Mouse (Mus musculus): ENCODE data around the gene Tgoln1. TPM values are rescaled to one million over a fixed set of nuclear protein-coding genes. Genes with fewer than 3 reads are reported as not detected.

Tgoln1 gene
- polyA plus RNA-seq, 1 experiment, result 33.6 TPM

DNA sequence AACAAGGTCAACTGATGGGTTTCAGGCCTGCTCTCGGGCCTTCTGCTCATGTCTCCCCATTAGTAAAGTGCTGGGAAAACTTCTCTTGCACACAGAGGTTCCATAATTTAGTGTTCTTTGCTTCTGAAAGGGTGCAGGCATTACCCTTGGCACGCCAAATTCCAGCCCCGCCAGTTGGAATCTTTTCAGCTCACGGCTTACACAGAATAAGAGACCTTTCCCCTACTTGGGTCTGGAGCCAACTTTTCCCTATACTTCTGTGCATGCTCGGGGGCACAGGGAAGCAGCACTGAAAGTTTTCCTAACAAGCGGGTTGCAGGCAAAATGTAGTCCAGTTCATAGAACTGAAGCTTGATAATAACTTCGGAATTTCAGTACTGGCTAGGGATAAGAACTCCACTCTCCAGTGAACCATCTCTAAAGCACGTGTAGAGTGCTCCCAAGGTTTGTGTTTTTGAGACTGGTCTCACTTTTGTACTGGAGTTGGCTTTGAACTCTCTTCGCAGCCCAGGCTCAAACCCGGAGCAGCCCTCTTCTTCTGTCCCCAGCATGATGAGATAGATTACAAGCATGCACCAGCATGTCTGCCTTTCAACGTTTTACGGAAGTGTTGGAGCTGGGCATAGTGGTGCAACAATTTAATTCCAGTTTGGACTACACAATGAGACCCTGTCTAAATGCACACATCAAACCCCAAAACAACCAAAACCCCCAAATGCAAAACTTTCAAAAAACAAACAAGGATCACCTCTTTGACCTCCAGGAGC lies 17.8 kb downstream of the Tgoln1 start:
- DNase-seq (ENCODE audit: low read depth, low spot score), result no peak
- 16% methylated on average over 12 of the region's 12 CpGs for WGBS

DNA sequence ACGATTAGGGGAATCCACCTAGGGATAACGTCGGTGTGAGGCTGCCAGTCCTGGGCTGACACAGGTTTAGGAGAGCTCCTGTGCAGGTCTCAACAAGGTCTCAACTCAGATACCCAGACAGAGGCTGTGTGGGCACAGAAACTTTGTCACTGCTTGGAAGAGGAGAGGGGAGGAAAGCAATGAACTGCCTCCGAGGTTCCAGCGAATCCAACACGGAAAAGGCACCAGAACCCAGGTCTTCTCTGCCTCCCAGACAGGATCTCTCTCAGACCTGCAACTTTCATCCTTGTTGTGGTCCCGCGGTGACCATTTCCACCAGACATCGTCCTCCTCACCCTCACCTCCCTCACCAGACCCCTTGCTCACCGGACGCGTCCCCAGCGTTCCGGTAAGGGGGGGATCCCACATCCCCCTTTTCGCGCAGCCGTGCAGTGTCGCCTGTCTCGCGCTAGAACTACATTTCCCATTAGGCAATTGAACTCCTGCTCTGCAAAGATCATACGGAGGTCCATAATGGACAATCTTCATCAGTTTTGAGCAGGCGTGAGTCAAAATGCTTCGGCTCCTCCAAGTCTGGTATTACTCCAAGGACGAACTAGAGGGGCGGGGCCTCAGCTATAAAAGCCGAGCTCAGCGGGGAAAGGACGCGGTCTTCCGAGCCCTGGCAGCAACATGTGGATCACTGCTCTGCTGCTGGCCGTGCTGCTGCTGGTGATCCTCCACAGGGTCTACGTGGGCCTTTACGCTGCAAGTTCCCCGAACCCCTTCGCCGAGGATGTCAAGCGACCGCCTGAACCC lies 18.6 kb downstream of the Tgoln1 start, which contains the start of the genes Elmod3 and Retsat:
Elmod3 (minus strand) TSS at position 458 of the 798 bp plus-strand sequence.
Retsat (plus strand) TSS at position 520 of the 798 bp plus-strand sequence.
- peak; percentile 98 for DNase-seq (ENCODE audit: low read depth, low spot score)
- under 1% methylated on average over 38 of the region's 38 CpGs for WGBS

DNA sequence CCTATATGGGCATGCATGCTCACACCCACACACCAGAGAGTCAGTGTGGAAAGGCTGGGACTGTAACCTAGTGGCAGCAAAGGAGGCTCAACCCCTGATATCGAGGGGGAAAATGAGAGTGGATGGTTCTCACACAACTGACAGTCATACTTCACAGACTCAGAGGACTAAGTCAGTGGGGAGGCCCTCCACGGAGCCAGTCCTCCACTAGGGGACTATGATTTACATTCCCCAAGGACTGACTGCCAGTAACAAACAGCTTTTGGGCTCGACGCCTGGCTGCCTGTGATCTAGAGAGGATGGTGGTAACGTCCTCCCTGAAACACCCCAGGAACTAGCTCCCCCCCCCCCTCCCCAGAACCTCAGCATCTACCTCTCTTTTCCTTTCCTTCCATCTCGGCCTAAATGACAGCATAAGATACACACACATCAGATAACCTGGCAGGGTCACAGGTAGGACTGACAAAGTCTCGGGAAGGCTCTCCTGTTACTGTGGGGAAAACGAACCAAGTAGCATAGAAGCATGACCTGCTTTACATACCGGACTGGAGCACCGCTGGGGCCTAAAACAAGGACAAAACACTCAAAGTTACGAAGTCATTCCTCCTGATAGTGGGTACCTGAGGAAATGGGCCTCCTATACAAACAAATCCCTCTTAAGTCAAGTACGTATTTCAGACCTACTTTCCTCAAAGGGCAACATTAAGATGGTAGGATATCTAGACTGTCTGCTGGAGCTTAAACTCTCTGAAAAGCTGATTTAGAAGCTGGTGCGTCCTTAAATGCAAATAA lies 19.5 kb downstream of the Tgoln1 start:
- 20% methylated on average over 13 of the region's 13 CpGs for WGBS

DNA sequence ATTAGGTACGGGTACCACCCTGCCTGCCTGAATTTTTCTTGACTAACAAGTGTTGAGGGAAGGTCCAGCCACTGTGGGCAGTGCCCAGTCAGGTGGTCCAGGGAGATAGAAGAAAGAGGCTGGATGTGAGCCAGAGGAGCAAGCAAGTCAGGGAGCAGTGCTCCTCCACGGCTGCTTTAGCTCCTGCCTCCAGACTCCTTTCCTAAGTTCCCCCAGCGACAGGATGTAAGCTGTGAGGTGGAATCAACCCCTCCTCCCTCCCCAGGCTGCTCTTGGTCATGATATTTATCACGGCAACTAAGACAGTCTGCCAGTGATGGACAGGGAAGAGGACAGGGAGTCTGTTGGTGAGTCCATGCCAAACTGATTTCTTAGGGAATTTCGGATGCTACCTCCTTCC lies 22.9 kb downstream of the Tgoln1 start:
- DNase-seq (ENCODE audit: low read depth, low spot score), result no peak
- 69% methylated on average over 5 of the region's 5 CpGs for WGBS

More for the DNA sequence above, 19.5 kb downstream of the Tgoln1 start:
- no peak for DNase-seq (ENCODE audit: low read depth, low spot score)

DNA sequence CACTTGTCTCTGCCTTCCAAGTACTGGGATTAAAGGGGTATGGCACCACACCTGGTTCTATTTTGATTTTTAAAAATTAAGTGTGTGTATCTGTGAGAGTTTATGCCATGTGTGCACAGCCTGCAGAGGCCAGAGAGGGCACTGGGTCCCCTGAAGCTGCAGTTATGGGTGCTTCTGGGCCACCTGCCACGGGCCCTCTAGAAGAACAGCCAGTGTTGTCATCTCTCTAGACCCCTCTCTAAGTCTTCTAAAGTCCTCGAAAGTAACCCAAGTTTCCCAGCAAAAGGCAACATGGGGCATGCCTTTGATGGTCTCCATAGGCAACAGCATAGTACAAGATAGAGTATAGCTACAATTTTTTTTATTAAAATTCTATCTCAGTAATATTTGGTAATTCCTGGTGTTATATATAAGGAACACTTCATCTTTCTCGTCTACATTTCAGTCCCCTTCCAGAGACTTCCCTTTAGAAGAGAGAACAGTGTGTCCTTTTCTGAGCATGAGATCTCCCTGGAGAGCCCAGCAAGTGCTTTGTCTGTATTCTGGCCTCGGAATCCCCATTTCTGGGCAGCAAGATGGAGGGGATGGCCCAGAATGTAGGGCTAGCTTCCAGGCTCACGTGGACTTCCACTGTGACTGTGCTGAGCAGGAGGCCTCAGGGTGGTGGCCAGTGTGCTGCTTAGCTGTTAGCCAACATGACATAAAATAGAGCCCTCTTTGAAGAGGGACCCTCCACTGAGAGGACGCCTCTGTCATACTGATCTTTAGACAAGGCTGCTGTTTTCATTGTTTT lies 23.6 kb downstream of the Tgoln1 start:
- no peak for DNase-seq (ENCODE audit: low read depth, low spot score)
- 83% methylated on average over 6 of the region's 6 CpGs for WGBS

DNA sequence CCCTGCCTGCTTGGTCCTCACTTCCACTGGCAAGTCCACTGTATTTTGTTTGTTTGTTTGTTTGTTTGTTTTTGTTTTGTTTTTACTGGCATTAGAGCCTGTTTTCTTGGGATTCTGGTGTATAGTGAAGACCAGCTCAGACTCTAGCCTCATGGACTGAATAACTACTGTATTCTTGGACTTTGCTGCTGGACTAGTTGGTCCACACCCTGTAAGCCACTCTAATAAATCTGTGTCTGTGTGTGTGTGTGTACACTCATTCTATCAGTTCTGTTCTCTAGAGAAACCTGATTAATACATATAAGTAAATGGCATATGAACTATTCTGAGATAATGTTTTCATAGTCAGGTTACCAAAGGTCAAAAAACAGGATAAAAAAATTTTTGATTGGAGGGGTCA lies 26.7 kb downstream of the Tgoln1 start:
- DNase-seq (ENCODE audit: low read depth, low spot score), result no peak

DNA sequence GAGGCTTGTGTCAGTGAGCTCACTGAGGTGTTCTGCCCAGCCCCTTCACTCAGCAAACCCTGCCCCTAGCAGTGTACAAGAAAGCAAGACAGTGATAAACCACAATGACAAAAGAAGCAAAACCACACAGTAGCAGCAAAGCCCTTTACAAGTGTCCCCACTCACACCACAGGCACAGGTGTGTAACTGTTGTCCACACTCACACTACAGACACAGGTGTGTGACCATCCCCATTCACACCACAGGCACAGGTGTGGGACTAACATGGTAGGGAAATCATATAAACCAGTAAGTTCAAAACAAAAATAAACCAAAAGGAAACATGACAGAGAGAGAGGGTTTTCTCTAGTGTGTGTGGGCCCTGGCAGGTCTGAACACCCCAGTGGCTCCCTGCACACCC lies 28.5 kb downstream of the Tgoln1 start:
- DNase-seq (ENCODE audit: low read depth, low spot score), result no peak

DNA sequence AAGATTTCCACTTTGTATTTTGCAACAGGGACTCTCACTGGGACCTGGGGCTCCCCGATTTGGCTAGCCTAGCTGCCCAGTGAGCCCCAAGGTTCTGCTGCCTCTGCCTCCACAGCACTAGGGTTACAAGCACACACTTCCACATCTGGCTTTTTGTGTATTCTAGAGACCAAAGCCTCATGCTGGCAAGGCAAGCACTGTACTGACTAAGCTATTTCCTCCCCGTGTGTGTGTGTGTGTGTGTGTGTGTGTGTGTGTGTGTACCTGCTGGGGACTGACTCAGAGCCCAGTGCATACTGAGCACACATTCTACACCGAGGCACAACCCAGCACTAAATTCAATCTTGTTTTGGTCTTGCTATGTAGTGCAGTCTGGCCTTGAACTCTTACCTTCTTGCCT lies 30.1 kb downstream of the Tgoln1 start:
- WGBS, result 68% methylated on average over 3 of the region's 3 CpGs
- DNase-seq (ENCODE audit: low read depth, low spot score), result no peak

DNA sequence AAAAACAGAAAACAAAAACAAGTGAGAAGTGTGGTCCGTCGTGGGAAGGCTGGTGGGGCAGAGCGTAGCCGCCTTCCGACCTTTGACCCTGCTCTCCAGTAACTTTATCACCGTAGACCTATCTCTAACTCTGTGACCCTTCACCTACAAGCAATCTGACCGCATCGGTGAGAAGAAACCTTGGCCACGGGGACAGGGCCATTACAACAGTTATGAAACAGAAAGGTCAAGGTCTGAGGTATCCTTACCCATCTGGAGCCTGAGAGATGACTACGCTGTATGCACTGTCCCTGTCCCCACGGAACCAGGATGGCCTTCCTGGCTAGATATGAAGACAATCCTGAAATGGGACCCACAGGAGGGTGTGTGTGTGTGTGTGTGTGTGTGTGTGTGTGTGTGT lies 32.6 kb downstream of the Tgoln1 start:
- 41% methylated on average over 11 of the region's 11 CpGs for WGBS

DNA sequence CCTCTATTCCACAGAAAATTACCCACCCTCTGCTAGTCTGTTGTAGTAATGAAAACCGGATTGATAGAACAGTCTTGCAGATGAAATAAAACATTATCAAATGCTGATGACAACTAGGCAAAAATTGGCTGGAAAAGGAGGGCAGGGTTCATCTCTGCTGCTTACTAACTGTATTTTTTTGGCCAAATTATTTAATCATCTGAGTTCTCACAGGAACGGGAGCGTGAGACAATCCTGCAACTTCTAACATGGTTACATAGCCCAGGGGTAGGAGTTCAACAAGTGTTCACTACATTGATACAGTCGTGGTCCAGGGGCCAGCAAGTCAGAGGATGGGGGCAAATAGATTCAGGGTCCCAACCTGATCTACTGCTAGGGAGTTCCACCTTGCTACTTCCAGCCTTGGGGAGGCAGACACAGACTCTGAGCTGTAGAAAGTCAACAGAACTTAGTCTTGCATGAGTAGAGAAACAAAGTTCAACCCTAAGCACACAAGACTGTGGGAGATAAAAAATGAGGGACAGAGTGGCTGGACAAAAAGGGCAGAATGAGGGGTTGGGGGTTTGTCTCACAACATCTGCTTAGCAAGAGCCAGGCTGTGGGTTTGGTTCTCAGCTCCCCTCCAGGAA lies 33.5 kb downstream of the Tgoln1 start:
- 90% methylated on average over 4 of the region's 4 CpGs for WGBS
- no peak for DNase-seq (ENCODE audit: low read depth, low spot score)

More for the DNA sequence above, 32.6 kb downstream of the Tgoln1 start:
- peak; percentile 75 for DNase-seq (ENCODE audit: low read depth, low spot score)

DNA sequence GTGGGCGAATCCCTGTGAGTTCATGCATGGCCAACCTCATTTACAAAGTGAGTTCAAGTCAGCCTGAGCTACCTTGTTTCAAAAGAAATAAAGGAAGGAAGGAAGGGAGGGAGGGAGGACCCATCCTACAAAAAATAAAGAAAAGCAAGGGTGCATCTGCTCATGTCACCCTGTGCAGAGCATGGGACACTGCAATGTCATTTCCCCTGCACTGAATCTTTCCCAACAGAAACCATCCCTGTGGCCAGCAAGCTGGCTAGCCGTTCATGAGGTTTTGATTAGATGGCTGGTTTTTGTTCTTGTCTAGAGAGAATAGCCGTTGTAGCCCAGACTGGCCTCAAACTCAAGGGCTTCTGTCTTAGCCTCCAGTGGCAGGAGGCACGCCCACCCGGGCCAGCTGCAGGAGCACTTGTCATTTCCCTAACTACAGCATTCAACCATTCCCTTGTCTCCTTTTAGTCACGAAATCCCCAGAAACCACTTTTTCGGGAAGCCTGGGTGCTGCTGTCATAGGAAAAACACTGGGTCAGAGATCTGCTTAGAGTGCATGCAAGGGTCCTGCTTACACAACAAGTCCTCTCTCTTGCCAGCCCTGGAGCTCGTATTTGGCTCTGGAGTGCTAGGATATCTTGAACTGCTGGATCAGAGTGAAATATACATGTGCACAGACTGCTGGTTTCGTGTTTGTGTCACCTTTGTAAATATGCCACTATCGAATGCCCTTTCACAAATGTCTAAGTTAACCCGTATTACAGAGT lies 35.0 kb downstream of the Tgoln1 start:
- no peak for DNase-seq (ENCODE audit: low read depth, low spot score)
- 77% methylated on average over 11 of the region's 11 CpGs for WGBS

DNA sequence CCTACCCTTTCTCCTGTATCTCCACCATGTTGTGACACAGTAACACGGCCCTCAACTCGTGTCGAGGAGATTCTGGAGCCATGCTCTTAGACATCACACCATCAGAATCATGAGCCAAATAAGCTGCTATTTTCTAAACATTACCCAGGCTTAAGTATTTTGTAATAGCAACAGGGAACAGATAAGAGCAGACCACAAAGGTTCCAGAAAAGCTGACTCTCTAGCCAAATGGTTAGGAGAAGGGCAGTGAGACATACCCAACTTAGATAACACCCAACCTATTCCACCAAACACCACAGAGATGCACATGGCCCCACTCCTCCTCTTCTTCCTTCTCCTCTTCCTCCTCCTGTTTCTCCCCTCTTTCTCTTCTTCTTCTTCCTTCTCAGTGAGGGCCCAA lies 40.8 kb downstream of the Tgoln1 start:
- WGBS, result 93% methylated on average over 3 of the region's 3 CpGs
- DNase-seq (ENCODE audit: low read depth, low spot score), result no peak

DNA sequence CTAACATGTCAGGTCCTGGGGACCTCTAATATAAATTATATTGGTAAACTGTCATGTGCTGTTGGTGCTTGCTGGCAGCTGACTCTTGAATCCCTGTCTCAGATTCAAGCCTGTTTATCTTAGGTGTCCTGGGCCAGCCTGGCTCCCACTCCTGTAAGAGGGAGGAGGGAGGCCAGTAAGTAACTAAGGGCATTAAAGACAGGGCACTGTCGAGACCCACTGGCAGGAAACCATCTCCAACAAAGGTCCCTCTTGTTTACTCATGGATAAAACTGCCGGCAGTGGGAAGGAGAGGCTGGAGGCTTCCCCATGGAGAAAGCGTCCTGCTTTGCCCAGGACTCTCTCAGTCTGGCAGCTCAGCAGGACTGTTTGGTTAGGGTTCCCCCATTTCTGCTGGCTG lies 45.0 kb downstream of the Tgoln1 start:
- no peak for DNase-seq (ENCODE audit: low read depth, low spot score)
- 49% methylated on average over 3 of the region's 3 CpGs for WGBS

DNA sequence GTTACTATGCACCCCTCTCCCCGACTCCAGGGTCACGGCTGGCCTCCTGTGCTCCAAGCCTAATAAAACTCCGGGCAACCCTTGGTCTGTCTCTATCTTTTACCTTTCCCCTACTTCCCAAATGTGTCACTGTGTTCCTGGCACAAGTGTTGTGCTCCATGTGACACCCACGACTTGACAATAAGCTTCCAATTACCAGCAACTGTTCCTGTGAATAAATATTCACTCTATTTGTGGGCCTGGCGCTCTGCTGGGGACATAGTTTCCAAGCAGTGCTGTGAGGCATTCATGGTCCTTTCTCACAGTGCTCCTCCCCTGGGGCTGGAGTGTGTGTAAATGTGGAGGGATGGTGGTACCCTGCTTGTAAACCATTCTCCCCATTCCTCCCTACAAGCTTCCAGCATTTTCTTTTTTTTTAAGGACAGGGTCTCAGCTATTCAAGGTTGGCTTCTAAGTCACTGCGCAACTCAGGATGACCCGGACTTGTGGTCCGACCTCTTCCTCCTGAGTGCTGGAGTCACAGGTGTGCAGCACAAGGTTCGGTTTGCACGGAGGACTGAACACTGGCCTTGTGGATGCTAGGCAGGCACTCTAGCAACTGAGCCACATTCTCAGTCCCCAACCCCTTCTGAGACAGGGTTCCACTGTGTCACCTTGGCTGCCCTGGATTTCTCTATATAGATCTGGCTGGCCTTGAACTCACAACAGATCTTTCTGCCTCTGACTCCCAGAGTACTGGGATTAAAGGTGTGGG lies 46.0 kb downstream of the Tgoln1 start:
- no peak for DNase-seq (ENCODE audit: low read depth, low spot score)
- WGBS, result 73% methylated on average over 10 of the region's 10 CpGs

DNA sequence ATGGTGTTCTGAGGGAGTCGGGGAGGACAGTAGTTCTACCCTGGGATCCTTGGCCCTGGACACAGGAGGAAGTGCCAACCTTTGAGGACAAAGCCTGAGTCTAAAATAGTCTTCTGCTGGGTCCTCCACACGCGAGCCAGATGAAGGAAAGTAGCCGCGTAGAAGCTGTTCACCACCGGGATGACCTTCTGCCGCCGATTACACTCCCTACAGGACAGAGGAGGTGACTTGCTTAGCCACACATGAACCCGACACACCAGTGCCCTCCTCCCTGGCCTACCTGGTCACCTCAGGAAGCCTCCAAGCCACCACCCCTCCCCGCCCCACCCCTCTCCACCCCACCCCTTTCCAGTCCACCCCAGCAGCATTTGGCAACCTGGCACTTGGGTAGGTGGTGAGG lies 48.1 kb downstream of the Tgoln1 start:
- WGBS, result 83% methylated on average over 10 of the region's 10 CpGs

DNA sequence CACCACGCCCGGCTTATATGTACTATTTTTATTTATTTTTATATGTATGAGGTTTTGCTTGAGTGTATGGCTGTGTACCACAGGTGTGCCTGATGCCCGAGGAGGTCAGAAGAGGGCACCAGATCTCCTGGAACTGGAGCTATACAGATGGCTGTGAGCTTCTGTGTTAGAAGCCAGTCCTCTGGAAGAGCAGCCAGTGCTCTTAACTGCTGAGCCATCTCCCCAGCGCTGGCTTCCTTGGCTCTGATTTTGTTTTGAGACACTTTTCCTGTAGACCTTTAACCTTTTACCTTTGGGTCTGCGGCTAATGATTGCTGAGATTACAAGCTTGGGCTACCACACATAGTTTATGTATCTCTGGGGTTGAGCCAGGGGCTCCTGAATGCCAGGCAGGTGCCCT lies 49.3 kb downstream of the Tgoln1 start:
- no peak for DNase-seq (ENCODE audit: low read depth, low spot score)
- 66% methylated on average over 5 of the region's 5 CpGs for WGBS

More for the DNA sequence above, 48.1 kb downstream of the Tgoln1 start:
- DNase-seq (ENCODE audit: low read depth, low spot score), result no peak

DNA sequence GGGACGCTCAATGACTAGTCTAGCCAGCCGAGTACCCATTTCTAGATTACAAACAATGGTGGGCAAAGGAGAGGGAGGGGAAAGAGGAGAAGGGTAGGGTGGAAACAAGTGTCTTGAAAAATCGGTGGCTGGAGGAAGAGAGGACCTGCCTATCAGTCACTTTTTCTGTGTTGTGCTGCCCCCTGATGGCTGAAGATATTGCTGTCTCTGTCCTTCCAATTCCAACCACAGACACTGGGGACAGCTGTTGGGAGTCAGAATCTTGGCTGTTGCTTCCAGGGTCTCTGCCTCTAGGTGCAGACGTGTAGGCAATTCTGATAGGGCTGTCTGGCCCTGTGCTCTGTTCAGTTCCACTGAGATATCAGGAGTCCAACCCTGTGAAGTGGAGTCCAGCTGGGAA lies 50.8 kb downstream of the Tgoln1 start:
- 3% methylated on average over 4 of the region's 4 CpGs for WGBS
- DNase-seq (ENCODE audit: low read depth, low spot score), result no peak

DNA sequence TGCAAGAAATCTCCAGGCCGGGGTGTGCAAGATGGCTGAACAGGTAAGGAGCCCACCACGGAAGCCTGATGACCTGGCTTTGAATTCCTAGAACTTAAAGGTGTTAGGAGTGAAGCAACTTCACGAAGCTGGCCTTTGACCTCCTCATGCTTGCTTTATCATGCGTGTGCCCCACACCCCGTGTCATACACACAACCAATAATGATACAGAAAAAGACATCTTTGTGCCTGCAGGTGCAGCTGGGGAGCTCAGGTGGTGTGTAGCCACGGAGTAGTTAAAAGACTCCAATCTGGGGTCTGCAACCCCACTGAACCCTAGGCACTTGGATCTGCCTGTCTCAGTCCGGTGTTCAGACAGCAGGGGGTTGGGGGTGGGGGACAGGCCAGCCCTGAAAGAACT lies 51.3 kb downstream of the Tgoln1 start:
- DNase-seq (ENCODE audit: low read depth, low spot score), result no peak
- 53% methylated on average over 7 of the region's 7 CpGs for WGBS

All from large intestine, adult 2 months (tissue).